Mouse (Mus musculus) frontal cortex, adult 2 months (tissue): ENCODE data around the gene Usf3. TPM values are rescaled to one million over a fixed set of nuclear protein-coding genes. Genes with fewer than 3 reads are reported as not detected.

Experiments
- DNase-seq, 2 experiments: peaks; one replicate each; pipeline ENCODE4 v3.0.0; 2022; ENCODE audit warnings: low spot score in 1 of 2; ENCODE audit errors: extremely low spot score in 1 of 2
- polyA plus RNA-seq: library from polyadenylated mRNA; depleted of rRNA; stranded (reverse); fragments of >200 nt; gene quantifications from 2 replicates; pipeline ENCODE4 v1.2.3, GENCODE M21; 2012

Usf3 gene
- polyA plus RNA-seq, 1 experiment, result 14.9 TPM

- peak; percentile 98 to 99 for DNase-seq
Measured at GRCm38 (mm10) chr16:44172297-44173154, 520 bp upstream of the Usf3 start.

GRCm38 (mm10) chr16:44173966-44174530, 1.0 kb downstream of the Usf3 start:
- DNase-seq, result no peak

- no peak for DNase-seq
Measured at GRCm38 (mm10) chr16:44175001-44175400, 2.0 kb downstream of the Usf3 start.

- DNase-seq, result no peak
Measured at GRCm38 (mm10) chr16:44176511-44176910, 3.5 kb downstream of the Usf3 start.

- DNase-seq, result no peak
Measured at GRCm38 (mm10) chr16:44178555-44178954, 5.5 kb downstream of the Usf3 start.

GRCm38 (mm10) chr16:44182597-44182996, 9.6 kb downstream of the Usf3 start:
- DNase-seq, result no peak

- DNase-seq, result no peak
Measured at GRCm38 (mm10) chr16:44184769-44185168, 11.7 kb downstream of the Usf3 start.

- no peak for DNase-seq
Measured at GRCm38 (mm10) chr16:44187172-44187571, 14.1 kb downstream of the Usf3 start.

- DNase-seq, result no peak
Measured at GRCm38 (mm10) chr16:44188766-44189165, 15.7 kb downstream of the Usf3 start.

- no peak for DNase-seq
Measured at GRCm38 (mm10) chr16:44190032-44190431, 17.0 kb downstream of the Usf3 start.

GRCm38 (mm10) chr16:44190968-44191367, 17.9 kb downstream of the Usf3 start:
- no peak for DNase-seq

- DNase-seq, result no peak
Measured at GRCm38 (mm10) chr16:44199066-44199703, 26.1 kb downstream of the Usf3 start.

GRCm38 (mm10) chr16:44200146-44200545, 27.1 kb downstream of the Usf3 start:
- DNase-seq, result no peak

- no peak for DNase-seq
Measured at GRCm38 (mm10) chr16:44204331-44204730, 31.3 kb downstream of the Usf3 start.

GRCm38 (mm10) chr16:44205973-44206372, 32.9 kb downstream of the Usf3 start:
- no peak for DNase-seq

GRCm38 (mm10) chr16:44210156-44211053, 37.4 kb downstream of the Usf3 start:
- DNase-seq, result peak in 1 of 2 experiments; percentile 32

GRCm38 (mm10) chr16:44211054-44211414, 38.0 kb downstream of the Usf3 start:
- no peak for DNase-seq

GRCm38 (mm10) chr16:44212703-44213102, 39.7 kb downstream of the Usf3 start:
- no peak for DNase-seq

- no peak for DNase-seq
Measured at GRCm38 (mm10) chr16:44215513-44215912, 42.5 kb downstream of the Usf3 start.

- DNase-seq, result no peak
Measured at GRCm38 (mm10) chr16:44216417-44216816, 43.4 kb downstream of the Usf3 start.

GRCm38 (mm10) chr16:44221463-44221862, 48.4 kb downstream of the Usf3 start:
- no peak for DNase-seq
